Mouse (Mus musculus): ENCODE measurements around the gene E2f4. TPM values are rescaled to one million over a fixed set of nuclear protein-coding genes. Genes with fewer than 3 reads are reported as not detected.

E2f4 gene
- total and polyA plus RNA-seq, 3 experiments = 97.9 to 313 (median 98.5) TPM

- H3K9me3 ChIP-seq (replicated peaks; ENCODE audit: insufficient read depth, low read length) = no peaks in the 10 kb centered on the region
- no peak overlapping the region for H3K27ac ChIP-seq (ENCODE audit: control insufficient read depth, low read depth, low read length)
- TF ChIP-seq CHD1 (IDR thresholded peaks at IDR 0.05; ENCODE audit: low read depth, low read length) (no peak), POLR2AphosphoS2 (IDR thresholded peaks at IDR 0.05; ENCODE audit: low read length) (peak; percentile 16; the same call in 1 of the 2 replicates), CHD2 (IDR thresholded peaks at IDR 0.05; ENCODE audit: low read length) (no peak)
- no peak overlapping the region for H3K4me3 ChIP-seq (ENCODE audit: control insufficient read depth in 1 of 2, insufficient read depth in 1 of 2, low read depth in 2 of 2, low read length in 2 of 2)
- H3K4me1 ChIP-seq (ENCODE audit: control insufficient read depth in 1 of 2, insufficient read depth in 2 of 2, low read length in 2 of 2) = peaks cover 15 to 35% of the 10 kb centered on the region in 2 experiments; a peak in 3 of 4 replicates
- no peak overlapping the region for H3K9ac ChIP-seq (ENCODE audit: control insufficient read depth, low read depth, low read length, poor library complexity, severe bottlenecking)
- H3K27me3 ChIP-seq (ENCODE audit: control insufficient read depth in 1 of 2, insufficient read depth in 2 of 2, low read length in 2 of 2) = no peaks in the 10 kb centered on the region
- peaks cover 0 to 27% of the 10 kb centered on the region in 2 experiments; a peak in 2 of 4 replicates for H3K36me3 ChIP-seq (ENCODE audit: control insufficient read depth in 1 of 2, insufficient read depth in 2 of 2, low read length in 2 of 2)
- H3K79me2 ChIP-seq (ENCODE audit: control insufficient read depth, insufficient read depth, low read length, poor library complexity) = no peaks in the 10 kb centered on the region
- peak; percentile 12 for DNase-seq (ENCODE audit: low read depth, low spot score)
Observed at GRCm38 (mm10) chr8:105336373-105337130, 39.1 kb downstream of the E2f4 start.

GRCm38 (mm10) chr8:105338992-105339391 lies 41.5 kb downstream of the E2f4 start:
- H3K4me1 ChIP-seq (ENCODE audit: control insufficient read depth in 1 of 2, insufficient read depth in 2 of 2, low read length in 2 of 2) = peaks cover 17 to 49% of the 10 kb centered on the region in 2 experiments
- peak overlapping the region; percentile 52 for H3K9ac ChIP-seq (ENCODE audit: control insufficient read depth, low read depth, low read length, poor library complexity, severe bottlenecking)
- TF ChIP-seq MAFK (IDR thresholded peaks at IDR 0.05; ENCODE audit: borderline replicate concordance, low read depth, low read length) = 0 out of 2 replicates have a peak, but pooled peaks have one; percentile 38
- peak; percentile 46 for TF ChIP-seq MAX (IDR thresholded peaks at IDR 0.05; ENCODE audit: low read length)
- no peak; the same call in none of the 2 replicates for TF ChIP-seq SIN3A (IDR thresholded peaks at IDR 0.05; ENCODE audit: low read length)
- 0 out of 2 replicates have a peak, but pooled peaks have one; percentile 3 for TF ChIP-seq USF1 (IDR thresholded peaks at IDR 0.05; ENCODE audit: low read depth, low read length)
- peak; percentile 80 for TF ChIP-seq ELF1 (IDR thresholded peaks at IDR 0.05; ENCODE audit: low read depth, low read length)
- peak in 1 of 2 experiments; percentile 48; a peak in 1 of 4 replicates for TF ChIP-seq POLR2A (IDR thresholded peaks at IDR 0.05; ENCODE audit: control insufficient read depth in 1 of 2, insufficient read depth in 1 of 2, low read depth in 1 of 2, low read length in 2 of 2, poor library complexity in 1 of 2)
- TF ChIP-seq MYC (IDR thresholded peaks at IDR 0.05; ENCODE audit: low read depth, low read length) = 0 out of 2 replicates have a peak, but pooled peaks have one; percentile 62
- no peak for TF ChIP-seq SMC3 (IDR thresholded peaks at IDR 0.05; ENCODE audit: low read depth, low read length)
- no peak for TF ChIP-seq RAD21 (IDR thresholded peaks at IDR 0.05; ENCODE audit: low read depth, low read length)
- peak; percentile 54 for TF ChIP-seq CHD2 (IDR thresholded peaks at IDR 0.05; ENCODE audit: low read length)
- TF ChIP-seq NELFE (IDR thresholded peaks at IDR 0.05; ENCODE audit: low read depth, low read length) = no peak
- no peak for TF ChIP-seq ZMIZ1 (IDR thresholded peaks at IDR 0.05; ENCODE audit: low read depth, low read length)
- TF ChIP-seq NRF1 (IDR thresholded peaks at IDR 0.05; ENCODE audit: insufficient read depth, low read depth, low read length, poor library complexity, severe bottlenecking) = no peak
- peak; percentile 68 for TF ChIP-seq MXI1 (IDR thresholded peaks at IDR 0.05; ENCODE audit: low read depth, low read length)
- TF ChIP-seq RCOR1 (IDR thresholded peaks at IDR 0.05; ENCODE audit: low read depth, low read length) = peak; percentile 89
- no peak for TF ChIP-seq USF2 (IDR thresholded peaks at IDR 0.05; ENCODE audit: borderline replicate concordance in 1 of 2, insufficient read depth in 1 of 2, low read depth in 1 of 2, low read length in 2 of 2)
- TF ChIP-seq ZC3H11A (IDR thresholded peaks at IDR 0.05; ENCODE audit: low read depth, low read length) = 0 out of 2 replicates have a peak, but pooled peaks have one; percentile 6
- no peak for TF ChIP-seq ZKSCAN1 (IDR thresholded peaks at IDR 0.05; ENCODE audit: low read depth, low read length)
- peak; percentile 55; the same call in 1 of the 2 replicates for TF ChIP-seq HCFC1 (IDR thresholded peaks at IDR 0.05; ENCODE audit: low read depth, low read length)
- peak; percentile 65; the same call in 1 of the 2 replicates for TF ChIP-seq TCF12 (IDR thresholded peaks at IDR 0.05; ENCODE audit: low read depth, low read length)
- TF ChIP-seq POLR2AphosphoS5 (IDR thresholded peaks at IDR 0.05; ENCODE audit: borderline replicate concordance, low read depth, low read length) = no peak
- TF ChIP-seq POLR2AphosphoS2 (IDR thresholded peaks at IDR 0.05; ENCODE audit: low read length) = no peak
- TF ChIP-seq TAL1 (IDR thresholded peaks at IDR 0.05; ENCODE audit: low read length) = 0 out of 2 replicates have a peak, but pooled peaks have one; percentile 29
- no peak; the same call in 1 of the 2 replicates for TF ChIP-seq MAZ (IDR thresholded peaks at IDR 0.05; ENCODE audit: low read depth, low read length)
- peak; percentile 84 for TF ChIP-seq ETS1 (IDR thresholded peaks at IDR 0.05; ENCODE audit: low read depth, low read length)
- no peak for TF ChIP-seq CHD1 (IDR thresholded peaks at IDR 0.05; ENCODE audit: low read depth, low read length)
- no peak for TF ChIP-seq CTCF (IDR thresholded peaks at IDR 0.05 in 2 of 3, conservative IDR thresholded peaks at IDR 0.05 in 1 of 3; ENCODE audit: control insufficient read depth in 1 of 3, insufficient read depth in 1 of 3, low read depth in 2 of 3, low read length in 3 of 3, poor library complexity in 1 of 3, severe bottlenecking in 1 of 3)
- no peak for TF ChIP-seq MEF2A (IDR thresholded peaks at IDR 0.05; ENCODE audit: extremely low read depth, insufficient replicate concordance, low read depth, low read length, poor library complexity, severe bottlenecking)

More at GRCm38 (mm10) chr8:105338992-105339391, 41.5 kb downstream of the E2f4 start:
- Histone ChIP-seq H3K27me3 (ENCODE audit: control insufficient read depth in 1 of 2, insufficient read depth in 2 of 2, low read length in 2 of 2) (no peaks in the 10 kb centered on the region), H3K4me3 (ENCODE audit: control insufficient read depth in 1 of 2, insufficient read depth in 1 of 2, low read depth in 2 of 2, low read length in 2 of 2) (peak overlapping the region; percentile 15 to 28), H3K79me2 (ENCODE audit: control insufficient read depth, insufficient read depth, low read length, poor library complexity) (no peaks in the 10 kb centered on the region), H3K36me3 (ENCODE audit: control insufficient read depth in 1 of 2, insufficient read depth in 2 of 2, low read length in 2 of 2) (peaks cover 0 to 38% of the 10 kb centered on the region in 2 experiments; a peak in 2 of 4 replicates), H3K9me3 (replicated peaks; ENCODE audit: insufficient read depth, low read length) (no peaks in the 10 kb centered on the region), H3K27ac (ENCODE audit: control insufficient read depth, low read depth, low read length) (peak overlapping the region; percentile 84)
- peak; percentile 82 for DNase-seq (ENCODE audit: low read depth, low spot score)
